Mouse (Mus musculus) ES-E14 (cell line): ENCODE results near the gene Rgr. TPM values are rescaled to one million over a fixed set of nuclear protein-coding genes. Genes with fewer than 3 reads are reported as not detected.

Experiments
- DNase-seq: peaks from one replicate; pipeline ENCODE4 v3.0.0-alpha.2; 2013; ENCODE audit warnings: low read depth, low spot score
- H3K27ac ChIP-seq: 2 replicates; pipeline ENCODE4 v1.5.1; 2012; ENCODE audit warnings: low read depth, mild to moderate bottlenecking, low read length, moderate library complexity, mixed read lengths; ENCODE audit not compliant: poor library complexity, insufficient read depth, severe bottlenecking
- H3K36me3 ChIP-seq: 2 replicates; pipeline ENCODE4 v1.6.1; 2012; ENCODE audit warnings: mild to moderate bottlenecking, low read length, moderate library complexity, mixed read lengths; ENCODE audit not compliant: control insufficient read depth, poor library complexity, insufficient read depth, severe bottlenecking
- H3K4me1 ChIP-seq, 2 experiments: fragments of 150-350 bp in 1 of 2; sonication (generic) in 1 of 2; 2 replicates each; pipeline ENCODE4 v1.6.1; 2012; ENCODE audit warnings: low read length in 2 of 2, mild to moderate bottlenecking in 1 of 2, mixed read lengths in 1 of 2; ENCODE audit not compliant: control insufficient read depth in 2 of 2, insufficient read depth in 2 of 2, poor library complexity in 1 of 2
- H3K4me3 ChIP-seq, 2 experiments: fragments of 150-350 bp in 1 of 2; sonication (generic) in 1 of 2; 2 replicates each; pipeline ENCODE4 v1.5.1; 2012; ENCODE audit warnings: low read length in 2 of 2, low read depth in 1 of 2, mild to moderate bottlenecking in 1 of 2, mixed read lengths in 1 of 2; ENCODE audit not compliant: insufficient read depth in 1 of 2, poor library complexity in 1 of 2, severe bottlenecking in 1 of 2
- H3K9ac ChIP-seq: 2 replicates; pipeline ENCODE4 v1.6.1; 2012; ENCODE audit warnings: low read depth, mild to moderate bottlenecking, low read length, mixed read lengths; ENCODE audit not compliant: poor library complexity, insufficient read depth, severe bottlenecking
- H3K9me3 ChIP-seq: fragments of 150-350 bp; sonication (generic); 2 replicates; pipeline ENCODE4 v1.6.1; 2012; ENCODE audit warnings: low read depth, mild to moderate bottlenecking, low read length; ENCODE audit not compliant: control insufficient read depth, insufficient read depth
- CHD2 ChIP-seq: IDR thresholded peaks from 2 replicates; pipeline ENCODE4 v1.6.1; 2014; ENCODE audit warnings: mild to moderate bottlenecking, low read depth, low read length, inconsistent platforms
- HCFC1 ChIP-seq: IDR thresholded peaks from 2 replicates; pipeline ENCODE4 v1.6.1; 2012; ENCODE audit warnings: low read length, inconsistent platforms, borderline replicate concordance; ENCODE audit not compliant: insufficient read depth
- MAFK ChIP-seq: IDR thresholded peaks from 2 replicates; pipeline ENCODE4 v1.6.1; 2014; ENCODE audit warnings: mild to moderate bottlenecking, low read depth, low read length, inconsistent platforms; ENCODE audit not compliant: insufficient read depth
- ZC3H11A ChIP-seq: IDR thresholded peaks from 2 replicates; pipeline ENCODE4 v1.6.1; 2012; ENCODE audit warnings: low read depth, mild to moderate bottlenecking, inconsistent platforms, low read length, borderline replicate concordance
- ZNF384 ChIP-seq: IDR thresholded peaks from 2 replicates; pipeline ENCODE4 v1.6.1; 2012; ENCODE audit warnings: low read depth, low read length, inconsistent platforms
- in situ Hi-C, 2 experiments: fragments of 600-800 bp; cut with MboI; formaldehyde crosslinking; loops; one replicate each; pipeline ENCODE4 v1.15.1; 2025; ENCODE audit warnings: low sequenced_read_pairs in 2 of 2, inconsistent platforms in 1 of 2; ENCODE audit not compliant: unreplicated experiment in 2 of 2
- total RNA-seq: library from RNA; depleted of rRNA; stranded (reverse); fragments of 300-350 nt; gene quantifications from 2 replicates; pipeline ENCODE4 v1.2.3, GENCODE M21; 2012; rRNA removed

The Rgr gene
- total RNA-seq, 1 experiment: not detected

DNA sequence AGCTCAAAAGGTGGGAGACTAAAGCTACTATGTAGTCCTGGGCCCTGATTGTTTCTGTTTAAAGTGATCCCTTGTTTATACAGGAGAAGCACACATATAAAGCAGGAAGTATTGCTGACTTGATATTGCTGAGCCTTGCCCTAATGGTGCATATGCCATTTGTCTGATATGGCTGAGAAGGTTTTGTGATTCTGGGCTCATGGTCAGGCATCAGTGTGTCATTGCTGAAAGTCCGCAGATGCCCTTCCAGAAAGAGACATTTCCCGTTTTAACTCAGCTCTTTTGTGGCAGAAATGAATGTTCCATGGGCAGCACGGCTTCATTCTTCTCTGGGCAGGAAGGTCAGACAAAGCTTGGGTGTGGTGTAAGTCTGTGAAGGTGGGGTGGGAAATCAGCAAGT is 63.1 kb downstream of the Rgr start:
- no peaks in the 10 kb centered on the region for H3K9me3 ChIP-seq
- no peak overlapping the region for H3K9ac ChIP-seq
- TF ChIP-seq MAFK (no peak), HCFC1 (no peak), CHD2 (no peak), ZNF384 (no peak), ZC3H11A (no peak)
- H3K4me1 ChIP-seq: no peaks in the 10 kb centered on the region
- in situ Hi-C loops: no loop called here
- no peak overlapping the region for H3K27ac ChIP-seq
- no peak for DNase-seq
- H3K36me3 ChIP-seq: no peaks in the 10 kb centered on the region
- H3K4me3 ChIP-seq: no peak overlapping the region

Other genes with a start within 250 kb of the Rgr start
- gene Ccser2, start 80.2 kb downstream of the Rgr start, total RNA-seq: 10.4 and 19.2 TPM in 2 replicates
- gene Lrit1, start 5.9 kb upstream of the Rgr start, total RNA-seq: 0.05 TPM in 1 of 2 replicates, not detected in the other
- gene Lrit2, start 19.0 kb upstream of the Rgr start, total RNA-seq: not detected in 2 replicates
- gene Cdhr1, start 49.4 kb upstream of the Rgr start, total RNA-seq: 0.94 and 1.6 TPM in 2 replicates
- gene 2610528A11Rik, start 65.1 kb upstream of the Rgr start, total RNA-seq: not detected in 2 replicates
- 75.1 and 82.8 TPM in 2 replicates for gene Ghitm, start 86.3 kb upstream of the Rgr start, total RNA-seq